Mouse (Mus musculus) MEL (cell line): ENCODE data around the gene Pkd1. TPM values are rescaled to one million over a fixed set of nuclear protein-coding genes. Genes with fewer than 3 reads are reported as not detected.

Experiments used
- DNase-seq: peaks from one replicate; pipeline ENCODE4 v3.0.0; 2011; ENCODE audit warnings: low read depth, low spot score
- H3K27ac ChIP-seq: 2 replicates; pipeline ENCODE4 v1.5.1; 2012; ENCODE audit warnings: low read depth, mild to moderate bottlenecking, control low read depth, low read length, moderate library complexity; ENCODE audit not compliant: control insufficient read depth
- H3K27me3 ChIP-seq, 2 experiments: fragments of 150-350 bp in 1 of 2; sonication (generic) in 1 of 2; 2 replicates each; pipeline ENCODE4 v1.6.1; 2012; ENCODE audit warnings: low read length in 2 of 2, mild to moderate bottlenecking in 2 of 2, improper control_type of control experiment in 1 of 2, moderate library complexity in 1 of 2; ENCODE audit not compliant: insufficient read depth in 2 of 2, control insufficient read depth in 1 of 2
- H3K36me3 ChIP-seq, 2 experiments: 2 replicates each; pipeline ENCODE4 v1.6.1; 2012 to 2014; ENCODE audit warnings: low read length in 2 of 2, improper control_type of control experiment in 1 of 2, inconsistent platforms in 1 of 2, mild to moderate bottlenecking in 1 of 2; ENCODE audit not compliant: insufficient read depth in 2 of 2, control insufficient read depth in 1 of 2
- H3K4me1 ChIP-seq, 2 experiments: fragments of 150-350 bp in 1 of 2; sonication (generic) in 1 of 2; 2 replicates each; pipeline ENCODE4 v1.6.1; 2012; ENCODE audit warnings: low read length in 2 of 2, improper control_type of control experiment in 1 of 2, mild to moderate bottlenecking in 1 of 2; ENCODE audit not compliant: insufficient read depth in 2 of 2, control insufficient read depth in 1 of 2
- H3K4me3 ChIP-seq, 2 experiments: fragments of 150-350 bp in 1 of 2; sonication (generic) in 1 of 2; 2 replicates each; pipeline ENCODE4 v1.5.1; 2012; ENCODE audit warnings: low read depth in 2 of 2, low read length in 2 of 2, mild to moderate bottlenecking in 2 of 2, moderate library complexity in 2 of 2, control low read depth in 1 of 2, improper control_type of control experiment in 1 of 2; ENCODE audit not compliant: control insufficient read depth in 1 of 2, insufficient read depth in 1 of 2
- H3K79me2 ChIP-seq: 2 replicates; pipeline ENCODE4 v1.6.1; 2012; ENCODE audit warnings: mild to moderate bottlenecking, low read length, moderate library complexity; ENCODE audit not compliant: control insufficient read depth, poor library complexity, insufficient read depth
- H3K9ac ChIP-seq: 2 replicates; pipeline ENCODE4 v1.6.1; 2012; ENCODE audit warnings: low read depth, mild to moderate bottlenecking, control low read depth, low read length, moderate library complexity; ENCODE audit not compliant: control insufficient read depth, poor library complexity, severe bottlenecking
- H3K9me3 ChIP-seq: fragments of 150-350 bp; sonication (generic); replicated peaks from 2 replicates; pipeline ENCODE4 v1.6.1; 2012; ENCODE audit warnings: mild to moderate bottlenecking, low read length, improper control_type of control experiment, moderate library complexity; ENCODE audit not compliant: insufficient read depth
- BHLHE40 ChIP-seq: IDR thresholded peaks from 2 replicates; pipeline ENCODE4 v1.6.1; 2012; ENCODE audit warnings: low read depth, mild to moderate bottlenecking, inconsistent platforms, low read length, improper control_type of control experiment, borderline replicate concordance
- CHD1 ChIP-seq: IDR thresholded peaks from 2 replicates; pipeline ENCODE4 v1.6.1; 2012; ENCODE audit warnings: low read depth, mild to moderate bottlenecking, inconsistent platforms, low read length, improper control_type of control experiment
- CTCF ChIP-seq, 3 experiments: IDR thresholded peaks in 2 of 3; conservative IDR thresholded peaks in 1 of 3; 2 replicates each; pipeline ENCODE4 v1.5.1; 2011 to 2012; ENCODE audit warnings: low read length in 3 of 3, low read depth in 2 of 3, mild to moderate bottlenecking in 2 of 3, improper control_type of control experiment in 1 of 3, inconsistent platforms in 1 of 3, mixed read lengths in 1 of 3, moderate library complexity in 1 of 3; ENCODE audit not compliant: control insufficient read depth in 1 of 3, insufficient read depth in 1 of 3, poor library complexity in 1 of 3, severe bottlenecking in 1 of 3
- E2F4 ChIP-seq: IDR thresholded peaks from 2 replicates; pipeline ENCODE4 v1.6.1; 2011; ENCODE audit warnings: low read depth, low read length, improper control_type of control experiment, borderline replicate concordance
- EP300 ChIP-seq, 2 experiments: IDR thresholded peaks; 2 replicates each; pipeline ENCODE4 v1.6.1; 2011; ENCODE audit warnings: improper control_type of control experiment in 2 of 2, low read length in 2 of 2, low read depth in 1 of 2, mild to moderate bottlenecking in 1 of 2
- GABPA ChIP-seq: IDR thresholded peaks from 2 replicates; pipeline ENCODE4 v1.6.1; 2012; ENCODE audit warnings: low read depth, mild to moderate bottlenecking, inconsistent platforms, low read length, improper control_type of control experiment, moderate library complexity
- JUND ChIP-seq: IDR thresholded peaks from 2 replicates; pipeline ENCODE4 v1.6.1; 2011; ENCODE audit warnings: low read depth, mild to moderate bottlenecking, improper control_type of control experiment, low read length
- KAT2A ChIP-seq: conservative IDR thresholded peaks from 2 replicates; pipeline ENCODE4 v1.6.1; 2012; ENCODE audit warnings: low read depth, low read length, improper control_type of control experiment, inconsistent platforms
- MAFK ChIP-seq: IDR thresholded peaks from 2 replicates; pipeline ENCODE4 v1.6.1; 2011; ENCODE audit warnings: low read depth, mild to moderate bottlenecking, low read length, improper control_type of control experiment, borderline replicate concordance
- MEF2A ChIP-seq: IDR thresholded peaks from 2 replicates; pipeline ENCODE4 v1.6.1; 2014; ENCODE audit warnings: low read depth, mild to moderate bottlenecking, inconsistent platforms, low read length, improper control_type of control experiment; ENCODE audit not compliant: poor library complexity, insufficient replicate concordance, severe bottlenecking; ENCODE audit errors: extremely low read depth
- MYB ChIP-seq: IDR thresholded peaks from 2 replicates; pipeline ENCODE4 v1.6.1; 2011; ENCODE audit warnings: mild to moderate bottlenecking, low read depth, low read length, improper control_type of control experiment
- NRF1 ChIP-seq: IDR thresholded peaks from 2 replicates; pipeline ENCODE4 v1.6.1; 2014; ENCODE audit warnings: low read depth, mild to moderate bottlenecking, inconsistent platforms, low read length, improper control_type of control experiment, moderate library complexity; ENCODE audit not compliant: poor library complexity, insufficient read depth, severe bottlenecking
- POLR2AphosphoS2 ChIP-seq: IDR thresholded peaks from 2 replicates; pipeline ENCODE4 v1.6.1; 2011; ENCODE audit warnings: low read length, improper control_type of control experiment
- RAD21 ChIP-seq: IDR thresholded peaks from 2 replicates; pipeline ENCODE4 v1.6.1; 2011; ENCODE audit warnings: mild to moderate bottlenecking, low read depth, low read length, improper control_type of control experiment
- RCOR1 ChIP-seq: IDR thresholded peaks from 2 replicates; pipeline ENCODE4 v1.6.1; 2012; ENCODE audit warnings: low read depth, mild to moderate bottlenecking, inconsistent platforms, low read length, improper control_type of control experiment
- SIN3A ChIP-seq: IDR thresholded peaks from 2 replicates; pipeline ENCODE4 v1.6.1; 2012; ENCODE audit warnings: low read length, improper control_type of control experiment, inconsistent platforms
- TAL1 ChIP-seq: IDR thresholded peaks from 2 replicates; pipeline ENCODE4 v1.6.1; 2012; ENCODE audit warnings: mild to moderate bottlenecking, inconsistent platforms, low read length, moderate library complexity, mixed read lengths
- TBP ChIP-seq: IDR thresholded peaks from 2 replicates; pipeline ENCODE4 v1.8.0; 2011; ENCODE audit warnings: low read depth, low read length, improper control_type of control experiment
- USF2 ChIP-seq, 2 experiments: IDR thresholded peaks; 2 replicates each; pipeline ENCODE4 v1.6.1; 2011 to 2012; ENCODE audit warnings: improper control_type of control experiment in 2 of 2, low read length in 2 of 2, borderline replicate concordance in 1 of 2, inconsistent platforms in 1 of 2, low read depth in 1 of 2, mild to moderate bottlenecking in 1 of 2; ENCODE audit not compliant: insufficient read depth in 1 of 2
- polyA plus RNA-seq, 2 experiments: library from polyadenylated mRNA; stranded (reverse) in 1 of 2; unstranded in 1 of 2; fragments of >175 nt in 1 of 2; fragments of >200 nt in 1 of 2; gene quantifications; 2 replicates each; pipeline versions ENCODE4 v1.2.1 to v1.2.4; 2012; ENCODE audit warnings: low replicate concordance in 2 of 2, low read depth in 1 of 2; ENCODE audit not compliant: insufficient read length in 2 of 2, insufficient read depth in 1 of 2, missing spikeins in 1 of 2
- total RNA-seq: library from RNA; depleted of rRNA; stranded (reverse); fragments of 300-350 nt; gene quantifications from 2 replicates; pipeline ENCODE4 v1.2.3, GENCODE M21; 2012

The Pkd1 gene
- total and polyA plus RNA-seq, 3 experiments: 10.6 to 10.7 TPM; not detected in 1

DNA sequence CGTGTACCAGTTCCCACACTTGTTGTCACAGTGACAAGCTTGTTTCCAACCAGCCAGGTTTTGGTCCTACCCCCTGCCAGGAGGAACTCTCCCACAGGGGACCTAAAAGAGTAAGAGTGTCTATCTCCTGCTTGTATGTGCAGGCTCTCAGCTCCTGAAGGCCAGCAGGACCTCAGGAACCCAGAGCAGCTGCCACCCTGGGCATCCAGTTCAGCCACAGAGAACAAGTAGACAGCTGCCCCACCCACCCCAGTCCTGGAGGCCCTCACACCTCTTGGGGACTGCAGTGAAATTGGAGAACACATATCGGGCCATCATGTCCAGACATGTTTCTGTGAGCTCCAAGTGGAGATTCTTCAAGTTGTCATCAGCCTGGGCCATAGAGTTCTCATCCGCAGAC is 54.9 kb downstream of the Pkd1 start:
- Histone ChIP-seq H3K36me3 (peaks cover 0 to 3% of the 10 kb centered on the region in 2 experiments; a peak in 1 of 4 replicates), H3K9me3 (no peaks in the 10 kb centered on the region), H3K27ac (no peak overlapping the region), H3K4me1 (no peaks in the 10 kb centered on the region), H3K4me3 (no peak overlapping the region), H3K9ac (no peak overlapping the region), H3K27me3 (no peaks in the 10 kb centered on the region), H3K79me2 (no peaks in the 10 kb centered on the region)
- no peak for DNase-seq
- TF ChIP-seq JUND: no peak
- TF ChIP-seq CTCF (IDR thresholded peaks at IDR 0.05 in 2 of 3, conservative IDR thresholded peaks at IDR 0.05 in 1 of 3; ENCODE audit: control insufficient read depth in 1 of 3, insufficient read depth in 1 of 3, low read depth in 2 of 3, low read length in 3 of 3, poor library complexity in 1 of 3, severe bottlenecking in 1 of 3): no peak
- no peak for TF ChIP-seq USF2 (IDR thresholded peaks at IDR 0.05; ENCODE audit: borderline replicate concordance in 1 of 2, insufficient read depth in 1 of 2, low read depth in 1 of 2, low read length in 2 of 2)
- no peak for TF ChIP-seq MAFK
- no peak for TF ChIP-seq RCOR1
- no peak for TF ChIP-seq RAD21
- TF ChIP-seq E2F4: no peak
- no peak for TF ChIP-seq TBP
- TF ChIP-seq KAT2A: no peak
- no peak for TF ChIP-seq CHD1
- TF ChIP-seq GABPA: no peak
- no peak for TF ChIP-seq MYB
- TF ChIP-seq POLR2AphosphoS2: no peak
- no peak for TF ChIP-seq TAL1
- no peak for TF ChIP-seq SIN3A
- TF ChIP-seq BHLHE40: no peak
- TF ChIP-seq, all 39 proteins: peak for 0

DNA sequence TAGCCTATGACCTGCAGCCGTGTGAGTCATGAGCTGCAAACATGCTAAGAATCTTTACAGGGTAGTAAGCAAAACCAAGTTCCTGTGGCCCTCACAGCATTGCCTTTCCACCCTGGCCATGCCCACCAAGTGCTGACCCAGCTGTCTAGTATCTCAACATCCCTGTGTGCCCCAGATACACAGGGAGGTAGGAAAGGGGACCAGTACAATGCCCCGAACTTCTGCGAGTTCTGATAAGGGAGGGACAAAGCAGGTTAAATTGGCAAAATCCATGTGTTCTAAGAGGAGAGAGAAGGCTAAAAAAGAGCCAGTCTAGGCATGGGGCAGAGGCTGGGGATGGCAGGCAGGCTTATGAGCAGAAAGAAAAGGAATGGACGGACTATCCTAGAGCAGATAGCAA is 58.7 kb downstream of the Pkd1 start:
- H3K27me3 ChIP-seq: no peaks in the 10 kb centered on the region

More for the DNA sequence above, 58.7 kb downstream of the Pkd1 start:
- no peak for DNase-seq
- no peak for TF ChIP-seq NRF1
- no peak for TF ChIP-seq MYB
- no peak for TF ChIP-seq EP300 (IDR thresholded peaks at IDR 0.05; ENCODE audit: low read depth in 1 of 2, low read length in 2 of 2)
- TF ChIP-seq MEF2A: no peak
- no peak for TF ChIP-seq KAT2A
- TF ChIP-seq USF2 (IDR thresholded peaks at IDR 0.05; ENCODE audit: borderline replicate concordance in 1 of 2, insufficient read depth in 1 of 2, low read depth in 1 of 2, low read length in 2 of 2): no peak
- TF ChIP-seq BHLHE40: no peak
- TF ChIP-seq RCOR1: no peak
- Histone ChIP-seq H3K4me1 (peaks cover 3 to 6% of the 10 kb centered on the region in 2 experiments; a peak in 3 of 4 replicates), H3K4me3 (no peak overlapping the region), H3K36me3 (peaks cover 0 to 3% of the 10 kb centered on the region in 2 experiments; a peak in 3 of 4 replicates), H3K79me2 (no peaks in the 10 kb centered on the region), H3K9ac (no peak overlapping the region), H3K27ac (no peak overlapping the region), H3K9me3 (no peaks in the 10 kb centered on the region)
